Mouse (Mus musculus): ENCODE data around the gene Calcr.
"Not testable (repeated sequence)": the region's sequence is repeated elsewhere in the genome, so short reads cannot be mapped to it uniquely, and the experiment has no call there.

The Calcr gene

DNA sequence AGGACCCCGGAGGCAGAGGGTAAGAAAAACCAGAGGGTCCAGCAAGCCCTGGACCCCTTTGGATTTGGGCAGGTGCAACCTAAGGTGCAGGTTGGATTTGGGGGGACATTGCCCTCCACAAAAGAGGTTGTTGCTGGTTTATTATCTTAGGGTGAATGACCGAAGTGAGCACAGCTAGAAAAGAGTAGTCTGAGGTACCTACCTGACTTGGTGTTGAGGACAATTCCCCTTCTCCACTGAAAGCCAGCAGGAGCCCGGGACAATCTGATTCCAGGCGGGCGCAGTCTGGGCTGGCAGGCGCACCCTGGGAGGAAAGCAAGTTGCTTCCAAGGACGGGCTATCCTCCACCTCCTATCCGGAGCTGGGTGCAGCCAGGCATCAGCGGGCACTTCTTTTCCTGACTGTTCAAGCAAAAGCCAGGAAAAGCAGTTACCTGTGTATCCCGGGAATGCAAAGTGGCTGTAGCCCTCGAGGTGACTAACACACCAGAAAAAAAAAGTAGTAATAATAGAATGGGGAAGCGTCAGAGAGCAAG lies at the start of gene Calcr:
Calcr (minus strand) TSS at position 485 of the 535 bp plus-strand sequence.
- peak; percentile 12 for DNase-seq (ENCODE audit: extremely low spot score)

DNA sequence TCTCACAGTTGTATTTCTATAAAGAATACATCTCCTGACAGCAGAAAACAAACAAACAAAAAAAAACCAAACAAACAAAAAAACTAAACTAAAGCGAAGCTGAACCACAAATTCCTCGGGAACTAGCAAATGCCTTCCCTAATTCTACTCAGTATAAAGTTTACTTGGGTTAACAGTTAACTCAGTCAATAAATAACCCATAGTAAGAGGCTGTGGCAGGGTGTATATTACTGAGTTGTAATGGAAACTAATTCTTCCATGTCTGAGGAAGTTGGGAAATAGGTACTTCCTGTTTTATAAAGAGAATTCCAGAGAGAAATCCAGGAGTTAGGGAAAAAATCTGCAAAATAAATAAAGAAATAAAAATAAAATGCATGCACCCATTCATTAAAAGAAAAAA lies 3.0 kb upstream of the Calcr start:
- DNase-seq (ENCODE audit: extremely low spot score) = no peak

DNA sequence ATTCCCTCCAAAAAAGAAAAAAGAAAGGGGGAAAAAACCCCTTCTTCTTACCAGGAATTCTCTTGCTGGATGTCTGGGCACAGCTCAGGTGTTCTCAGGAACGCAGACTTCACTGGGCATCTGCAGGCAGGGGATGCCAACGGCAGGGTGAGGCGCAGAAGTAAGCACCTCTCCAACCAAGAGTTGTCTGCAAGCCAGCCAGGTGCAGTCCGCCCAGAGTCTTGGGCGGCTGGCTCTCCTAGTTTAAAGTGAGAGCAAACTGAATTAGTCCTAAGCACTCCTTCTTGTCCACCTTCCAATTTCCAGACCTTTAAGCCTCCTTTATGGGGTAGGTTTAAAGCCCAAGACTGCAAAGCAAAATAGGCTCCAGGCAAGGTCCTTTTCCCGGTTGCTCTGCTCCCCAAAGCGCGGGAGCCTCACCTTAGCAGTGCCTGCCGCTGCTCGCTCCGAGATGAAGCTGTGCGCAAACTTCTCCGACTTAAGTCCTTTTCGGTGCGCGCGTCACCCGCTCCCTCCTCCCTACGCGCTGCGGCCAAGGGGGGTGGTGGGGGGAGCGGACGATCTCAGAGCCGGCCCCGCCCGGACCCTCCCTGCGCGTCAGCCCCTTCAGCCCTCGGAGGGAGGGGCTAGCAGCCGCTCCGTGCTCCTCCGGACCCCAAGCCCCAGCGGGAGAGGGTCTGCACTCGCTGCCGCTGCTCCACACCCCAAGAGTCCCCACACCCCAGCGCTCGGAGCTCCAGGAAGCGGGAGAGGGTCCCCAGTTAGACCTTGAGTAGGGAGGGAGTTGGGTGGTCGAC lies 1.1 kb downstream of the Calcr start:
- DNase-seq (ENCODE audit: extremely low spot score) = peak; percentile 65

DNA sequence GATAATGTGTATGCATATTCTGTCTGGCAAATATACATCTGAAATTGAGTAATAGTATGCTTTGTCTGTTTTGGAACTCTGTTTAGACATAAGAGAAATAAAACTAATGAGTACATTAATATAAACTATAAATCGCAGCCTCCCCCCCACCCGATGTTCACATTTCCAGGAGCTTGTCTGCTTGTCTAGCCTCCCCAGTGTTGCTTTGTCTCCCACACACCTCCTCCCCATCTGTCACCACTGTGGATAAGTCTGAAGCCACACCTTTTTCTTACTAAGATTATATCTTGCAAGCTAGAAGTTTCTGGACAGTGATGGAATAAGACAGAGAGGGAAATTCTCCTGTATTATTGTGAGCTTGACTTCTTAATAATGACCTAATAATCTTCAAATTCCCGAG lies 12.9 kb downstream of the Calcr start:
- DNase-seq (ENCODE audit: extremely low spot score) = no peak

DNA sequence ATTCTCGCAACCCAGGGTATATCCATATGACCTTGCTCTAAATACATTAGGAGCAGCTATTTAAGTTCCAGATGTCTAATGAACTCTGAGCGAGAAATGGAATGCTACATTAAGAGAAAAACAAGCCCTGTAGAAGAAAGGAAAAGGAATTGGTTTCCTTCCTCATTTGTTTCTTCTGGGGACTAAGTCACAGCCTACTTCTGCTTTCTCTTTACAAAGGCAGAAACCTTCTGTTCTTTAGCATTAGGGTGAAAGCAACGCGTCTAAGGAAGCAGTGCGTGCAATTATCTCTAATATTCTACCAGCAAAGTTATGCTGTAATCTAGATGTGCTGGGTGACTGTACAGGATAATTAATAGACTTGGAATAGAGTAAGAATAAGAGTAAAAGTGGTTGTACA lies 14.9 kb downstream of the Calcr start:
- DNase-seq (ENCODE audit: extremely low spot score) = no peak

DNA sequence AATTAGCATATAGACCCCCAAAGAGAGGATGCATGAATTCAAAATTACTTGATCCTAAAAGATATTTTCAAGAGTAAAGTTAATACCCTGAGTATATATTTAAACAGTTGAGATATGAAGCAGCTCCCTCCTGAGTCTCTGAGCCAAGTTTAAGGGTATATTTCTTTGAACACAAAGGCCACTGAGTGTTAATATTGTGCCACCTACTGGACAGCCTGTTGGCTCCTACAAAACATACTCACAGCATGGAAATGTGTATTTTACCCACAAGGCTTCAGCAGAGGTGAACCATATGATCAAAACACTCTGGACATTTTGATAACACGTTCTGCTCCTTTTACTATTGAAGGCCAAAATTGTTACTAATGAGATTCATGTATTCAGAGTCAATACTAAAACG lies 19.0 kb downstream of the Calcr start:
- peak; percentile 14 for DNase-seq (ENCODE audit: extremely low spot score)

DNA sequence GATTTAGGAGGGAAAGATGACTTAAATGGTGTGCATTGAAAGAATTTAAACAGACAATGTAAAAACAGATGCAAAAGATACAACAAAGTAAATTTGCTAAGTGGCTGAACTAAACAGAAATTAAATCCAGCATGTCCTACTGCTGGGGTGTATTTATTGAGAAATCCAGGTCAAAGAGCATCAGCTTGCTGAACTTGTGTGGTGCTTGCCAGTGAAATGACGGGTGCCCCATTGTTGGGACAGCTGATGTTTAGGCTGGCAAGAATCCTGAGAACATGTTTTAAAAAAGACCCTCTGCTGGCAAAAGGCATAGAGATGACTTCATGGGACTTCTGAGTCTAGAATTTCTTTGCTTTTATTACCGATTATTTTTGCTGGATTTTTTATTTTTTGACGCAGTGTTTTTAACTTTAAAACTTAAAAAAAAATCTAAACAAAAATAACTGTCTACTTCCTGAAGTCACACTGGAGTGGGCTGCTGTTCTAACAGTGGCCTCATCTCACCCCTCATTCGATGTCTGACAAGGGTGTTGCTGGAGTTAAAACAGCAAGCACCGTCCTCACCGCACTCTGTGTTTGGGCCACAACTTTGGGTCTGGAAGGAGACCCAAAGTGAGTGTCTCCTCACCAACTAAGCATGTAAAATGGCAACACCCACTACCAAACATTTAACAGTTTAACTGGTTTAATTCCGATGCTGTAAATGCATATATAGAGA lies 22.4 kb downstream of the Calcr start:
- DNase-seq (ENCODE audit: extremely low spot score) = no peak

DNA sequence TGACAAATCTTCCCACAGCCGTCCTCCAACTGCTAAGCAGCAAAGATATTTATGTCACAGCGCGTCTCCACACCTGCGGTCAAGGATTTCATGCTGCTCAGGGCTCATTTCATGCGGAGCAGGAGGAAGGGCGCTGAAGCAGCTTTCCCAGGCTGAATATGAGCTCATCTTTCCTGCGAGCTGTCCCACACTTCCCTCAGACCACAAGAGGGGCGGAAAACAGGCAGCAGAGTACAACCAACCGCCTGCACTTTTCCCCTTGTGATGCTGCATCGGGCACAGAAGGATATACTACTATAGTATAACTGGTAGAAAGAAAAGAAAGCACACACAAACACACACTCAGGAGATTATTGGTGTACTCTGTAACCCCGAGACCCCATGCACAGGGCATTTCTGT lies 23.2 kb downstream of the Calcr start:
- DNase-seq (ENCODE audit: extremely low spot score) = no peak

DNA sequence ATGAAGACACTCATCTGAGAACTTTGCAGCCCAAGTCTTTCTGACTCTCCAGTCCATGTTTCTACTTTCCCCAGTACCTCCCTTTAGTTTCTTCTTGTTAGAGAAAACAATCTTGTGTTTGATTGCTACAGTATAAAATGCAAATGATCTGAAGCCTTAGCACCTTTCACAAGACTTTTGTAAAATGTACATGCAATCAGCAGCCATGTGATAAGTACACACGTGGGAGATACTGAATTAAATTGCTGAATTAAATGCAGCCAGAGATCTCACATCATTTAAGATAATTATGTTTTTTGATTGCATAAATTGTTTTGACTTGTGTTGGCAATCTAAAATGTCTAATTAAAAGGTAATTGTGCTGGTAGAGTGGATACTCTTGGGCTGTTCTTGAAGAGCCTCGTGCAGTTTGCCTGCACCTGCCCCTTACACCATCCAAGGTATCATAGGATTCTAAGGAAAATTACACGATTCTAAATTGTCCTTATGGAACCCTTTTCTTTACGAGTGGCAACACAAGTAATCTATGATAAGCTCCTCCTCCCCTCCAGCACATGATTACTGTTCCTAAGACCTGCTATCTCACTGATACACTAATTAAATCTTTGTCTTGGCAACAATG lies 34.2 kb downstream of the Calcr start:
- DNase-seq (ENCODE audit: extremely low spot score) = no peak

DNA sequence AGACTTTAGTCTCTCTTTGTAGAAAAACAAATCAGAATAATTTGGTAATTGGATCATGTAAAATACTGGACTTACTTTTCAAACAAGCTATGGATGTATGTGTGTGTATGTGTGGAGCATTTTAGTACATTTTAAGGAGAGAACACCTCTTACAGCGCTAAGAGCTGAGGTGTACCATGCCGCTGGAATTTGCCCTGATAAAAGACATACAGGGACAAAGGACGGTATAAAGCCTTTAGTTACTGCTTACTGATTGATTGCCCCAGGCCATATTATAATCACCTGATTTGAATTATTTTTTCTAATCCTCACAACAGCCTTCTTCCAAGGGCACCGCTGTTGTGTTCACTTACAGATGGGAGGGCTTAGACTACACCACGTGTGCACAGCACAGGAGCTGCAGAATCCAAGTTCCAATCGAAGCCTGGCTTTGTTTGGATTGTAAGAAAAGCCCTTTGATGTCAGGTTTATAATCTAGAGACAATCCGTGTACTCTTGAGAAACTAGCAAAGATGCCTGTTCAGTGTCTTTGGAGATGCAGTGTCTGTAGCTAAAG lies 76.3 kb downstream of the Calcr start:
- DNase-seq (ENCODE audit: extremely low spot score) = no peak

DNA sequence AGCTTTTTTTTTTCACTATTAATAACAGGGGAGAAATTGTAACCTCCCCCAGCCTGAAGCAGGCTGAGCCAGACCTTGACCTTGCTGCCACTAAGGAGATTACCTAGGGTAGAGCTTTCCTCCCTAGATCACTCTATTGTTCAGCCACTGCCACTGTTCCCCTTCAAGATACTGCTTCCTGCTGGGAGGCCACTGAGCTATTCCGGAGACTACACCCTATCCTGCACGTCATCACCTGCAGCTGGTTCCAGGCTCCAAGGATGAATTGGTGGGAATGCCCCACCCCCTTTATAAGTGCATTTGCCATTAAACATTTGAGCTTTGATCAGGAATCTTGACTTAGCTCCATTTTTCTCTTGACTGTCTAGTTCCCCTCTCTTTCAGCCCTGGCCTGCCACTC lies 86.2 kb downstream of the Calcr start:
- not testable (repeated sequence) for DNase-seq (ENCODE audit: extremely low spot score)

DNA sequence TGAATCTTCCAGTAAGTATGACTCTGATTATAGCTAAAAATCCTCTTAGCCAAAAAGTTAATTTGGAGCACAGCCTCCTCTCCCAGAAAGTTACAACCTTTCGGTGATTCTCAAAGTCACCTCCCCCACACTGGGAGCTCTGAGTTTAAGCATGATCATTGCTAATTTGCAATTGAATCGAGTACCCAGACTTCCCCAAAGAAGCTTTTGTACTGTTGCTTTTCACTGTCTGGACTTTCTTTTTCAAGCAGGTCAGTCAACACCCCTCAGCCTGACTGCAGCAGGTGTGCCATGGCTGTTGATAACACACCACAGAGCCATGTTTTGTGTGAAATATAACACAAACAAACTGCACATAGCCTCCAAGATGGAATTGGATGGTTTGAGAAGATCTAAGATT lies 86.7 kb downstream of the Calcr start:
- DNase-seq (ENCODE audit: extremely low spot score) = no peak

DNA sequence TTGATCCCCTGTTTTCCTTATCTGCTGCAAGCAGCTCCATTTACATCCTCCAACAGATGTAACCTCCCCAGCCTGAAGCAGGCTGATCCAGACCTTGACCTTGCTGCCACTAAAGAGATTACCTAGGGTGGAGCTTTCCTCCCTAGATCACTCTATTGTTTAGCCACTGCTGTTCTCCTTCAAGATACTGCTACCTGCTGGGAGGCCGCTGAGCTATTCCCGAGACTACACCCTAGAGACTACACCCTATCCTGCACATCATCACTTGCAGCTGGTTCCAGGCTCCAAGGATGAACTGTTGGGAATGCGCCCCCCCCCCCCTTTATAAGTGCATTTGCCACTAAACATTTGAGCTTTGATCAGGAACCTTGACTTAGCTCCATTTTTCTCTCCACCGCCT lies 92.6 kb downstream of the Calcr start:
- not testable (repeated sequence) for DNase-seq (ENCODE audit: extremely low spot score)

DNA sequence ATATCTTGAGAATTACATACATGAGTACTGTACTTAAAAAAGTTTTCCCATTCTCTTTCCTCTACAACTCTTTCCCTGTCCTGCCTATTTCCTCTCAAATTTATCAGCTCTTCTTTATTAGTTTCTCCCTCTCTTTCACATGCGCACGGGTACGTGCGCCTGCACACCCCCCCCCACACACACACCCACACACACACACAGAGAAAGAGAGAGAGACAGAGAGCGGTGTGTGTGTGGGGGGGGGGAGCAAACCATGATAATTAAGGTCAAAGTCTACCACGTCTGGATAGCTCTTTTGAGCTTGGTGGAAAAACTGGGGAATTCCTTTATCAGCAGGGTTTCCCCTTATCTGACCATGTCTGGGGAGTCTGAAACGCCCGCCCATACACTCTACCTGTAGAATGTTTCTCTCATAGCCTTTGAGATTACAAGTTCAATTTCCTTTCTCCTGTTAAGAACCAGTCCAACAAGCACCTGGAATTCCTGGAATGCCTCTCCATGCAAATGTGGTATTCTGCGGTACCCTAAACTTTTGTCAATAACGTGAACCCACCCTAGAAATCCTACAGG lies 100.3 kb downstream of the Calcr start:
- no peak for DNase-seq (ENCODE audit: extremely low spot score)

DNA sequence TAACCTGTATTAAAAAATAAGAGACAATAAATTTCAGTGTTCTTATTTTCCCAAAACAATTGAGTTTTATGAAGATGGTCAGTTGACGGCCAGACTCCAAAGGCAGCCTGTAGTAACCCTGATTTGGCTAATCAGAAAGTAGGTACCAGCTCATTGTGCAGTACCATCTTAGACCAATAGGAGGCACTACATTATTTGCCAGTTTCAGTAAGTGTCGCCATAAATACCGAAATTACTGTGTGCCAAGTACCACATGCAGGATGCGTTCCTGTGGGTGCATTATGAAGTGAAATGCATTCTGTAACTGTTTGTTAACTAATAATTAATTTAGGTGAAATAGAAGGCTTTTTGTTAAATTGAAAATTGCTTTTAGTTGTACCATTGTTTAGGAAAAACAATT lies 106.1 kb downstream of the Calcr start:
- DNase-seq (ENCODE audit: extremely low spot score) = no peak
